11 mouse cellular contexts compared by ENCODE assay signal in the genomic region with DNA sequence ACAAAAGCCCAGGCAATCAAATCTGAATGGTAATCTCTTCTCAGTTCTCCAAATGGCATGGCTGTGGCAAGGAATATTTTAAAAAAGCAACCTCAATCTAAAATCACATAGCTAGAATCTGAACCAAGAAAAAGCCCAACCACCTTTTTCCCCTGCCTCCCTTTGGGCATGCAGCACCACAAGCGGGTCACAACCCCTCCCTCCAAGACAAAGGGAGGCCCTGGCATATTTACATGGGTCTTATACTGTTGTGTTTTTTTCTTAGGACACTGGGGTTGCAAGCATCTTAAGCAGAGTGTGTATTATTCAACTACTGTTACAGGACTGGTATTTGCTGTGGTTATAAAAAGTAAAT. TPM values are rescaled to one million over a fixed set of nuclear protein-coding genes. Genes with fewer than 3 reads are reported as not detected.
DNase-seq lines count a peak whose midpoint lies in the region; ATAC-seq and TF ChIP-seq lines count a peak whose summit lies in the region.
"Had no signal": no experiment of that assay in that cellular context is flagged by ENCODE, and none has a peak within 500 bp of the region (broad histone marks: within the 10 kb centered on the region; RNA-seq: fewer than 3 reads in every experiment).

No protein-coding gene starts in this region.

- ATAC-seq in forebrain, embryonic 14.5 days = no peak
- peak; percentile 31; the same call in 1 of the 2 replicates for ATAC-seq in intestine, embryonic 16.5 days
- no peak for ATAC-seq in midbrain, postnatal 0 days (ENCODE audit: low FRiP score)
- ATAC-seq in granulocyte monocyte progenitor cell, adult 5-6 weeks (replicated peaks; ENCODE audit: poor library complexity, severe bottlenecking) = no peak

- H3K4me1 ChIP-seq in forebrain, embryonic 14.5 days (ENCODE audit: control insufficient read depth, insufficient read depth, low read length) = no peaks in the 10 kb centered on the region
- H3K4me1 ChIP-seq in intestine, embryonic 16.5 days (ENCODE audit: control insufficient read depth, insufficient read depth, low read length) = no peaks in the 10 kb centered on the region
- no peaks in the 10 kb centered on the region for H3K4me1 ChIP-seq in midbrain, postnatal 0 days (ENCODE audit: insufficient read depth, low read length)

- H3K27ac ChIP-seq in forebrain, embryonic 14.5 days (ENCODE audit: low read depth, low read length) = no peak overlapping the region
- peak overlapping the region; percentile 63; the same call in 1 of the 2 replicates for H3K27ac ChIP-seq in intestine, embryonic 16.5 days (ENCODE audit: low read length)
- H3K27ac ChIP-seq in midbrain, postnatal 0 days (ENCODE audit: low read depth, low read length) = peak overlapping the region; percentile 19; the same call in 1 of the 2 replicates

- peak; percentile 16 for DNase-seq in layer of hippocampus, adult 9-11 months
- no peak for DNase-seq in layer of hippocampus, postnatal 14 days (ENCODE audit: low spot score in 2 of 2)
- DNase-seq in forebrain, embryonic 14.5 days (ENCODE audit: low spot score) = peak; percentile 64
- peak; percentile 71 for DNase-seq in midbrain, postnatal 0 days (ENCODE audit: low spot score)
- no peak for DNase-seq in thymus, adult 18-20 months
- no peak for DNase-seq in ovary, postnatal 36 days (ENCODE audit: low spot score)

- no peaks in the 10 kb centered on the region for H3K9me3 ChIP-seq in forebrain, embryonic 14.5 days (replicated peaks; ENCODE audit: control insufficient read depth, low read length)
- no peaks in the 10 kb centered on the region for H3K9me3 ChIP-seq in intestine, embryonic 16.5 days (ENCODE audit: control insufficient read depth, low read length)
- H3K9me3 ChIP-seq in midbrain, postnatal 0 days (ENCODE audit: low read length) = no peaks in the 10 kb centered on the region

- no peak overlapping the region for H3K4me2 ChIP-seq in forebrain, embryonic 14.5 days (ENCODE audit: low read length)
- no peak overlapping the region for H3K4me2 ChIP-seq in intestine, embryonic 16.5 days (ENCODE audit: low read depth, low read length)
- no peak overlapping the region for H3K4me2 ChIP-seq in midbrain, postnatal 0 days (ENCODE audit: low read depth, low read length, poor library complexity, severe bottlenecking)

- no peak for TF ChIP-seq CTCF in midbrain, postnatal 0 days (IDR thresholded peaks at IDR 0.05)

- H3K4me3 ChIP-seq in forebrain, embryonic 14.5 days (ENCODE audit: low read depth, low read length) = no peak overlapping the region
- no peak overlapping the region for H3K4me3 ChIP-seq in intestine, embryonic 16.5 days (ENCODE audit: low read length)
- no peak overlapping the region for H3K4me3 ChIP-seq in midbrain, postnatal 0 days (ENCODE audit: low read depth, low read length)

- 0% methylated on average over 1 of the region's 1 CpGs for WGBS in forebrain, embryonic 14.5 days
- WGBS in intestine, embryonic 16.5 days = 8% methylated on average over 1 of the region's 1 CpGs
- WGBS in midbrain, postnatal 0 days = 18% methylated on average over 1 of the region's 1 CpGs

- H3K9ac ChIP-seq in forebrain, embryonic 14.5 days (ENCODE audit: low read length) = no peak overlapping the region
- no peak overlapping the region for H3K9ac ChIP-seq in intestine, embryonic 16.5 days (ENCODE audit: low read depth, low read length)
- H3K9ac ChIP-seq in midbrain, postnatal 0 days (replicated peaks; ENCODE audit: low read length, poor library complexity, severe bottlenecking) = no peak overlapping the region

- no peaks in the 10 kb centered on the region for H3K27me3 ChIP-seq in forebrain, embryonic 14.5 days (replicated peaks; ENCODE audit: control insufficient read depth, insufficient read depth, low read length)
- no peaks in the 10 kb centered on the region for H3K27me3 ChIP-seq in intestine, embryonic 16.5 days (replicated peaks; ENCODE audit: control insufficient read depth, insufficient read depth, low read length)
- no peaks in the 10 kb centered on the region for H3K27me3 ChIP-seq in midbrain, postnatal 0 days (ENCODE audit: insufficient read depth, low read length)
- H3K27me3 ChIP-seq: Patski had no signal

- H3K36me3 ChIP-seq in forebrain, embryonic 14.5 days (ENCODE audit: control insufficient read depth, insufficient read depth, low read length) = peaks cover 51% of the 10 kb centered on the region
- peaks cover 30% of the 10 kb centered on the region for H3K36me3 ChIP-seq in intestine, embryonic 16.5 days (ENCODE audit: control insufficient read depth, insufficient read depth, low read length)
- peaks cover 38% of the 10 kb centered on the region for H3K36me3 ChIP-seq in midbrain, postnatal 0 days (ENCODE audit: insufficient read depth, low read length)

RNA-seq across cellular contexts. Expression of gene Wsb1, which starts 16.1 kb away (rescaled TPM):
- 10 to 100 TPM; 68.9 to 83.3 TPM for total RNA-seq in layer of hippocampus, postnatal 14 days (2021)
- polyA plus RNA-seq in forebrain, embryonic 14.5 days (2014; fragmentation: Nextera tagmentation; extraction: Ambion mirVana) = 498 and 501 TPM in 2 replicates
- polyA plus RNA-seq in intestine, embryonic 16.5 days (2015; fragmentation: Nextera tagmentation; extraction: Ambion mirVana) = 149 and 158 TPM in 2 replicates
- total RNA-seq in midbrain, postnatal 0 days (2014; rRNA removed) = 230 and 291 TPM in 2 replicates
- 227 and 257 TPM in 2 replicates for polyA plus RNA-seq in midbrain, postnatal 0 days (2015; fragmentation: Nextera tagmentation; extraction: Ambion mirVana)
- total RNA-seq in granulocyte monocyte progenitor cell, adult 5-6 weeks (2014; fragmentation: Nextera tagmentation) = 123 and 152 TPM in 2 replicates
- total RNA-seq in granulocyte monocyte progenitor cell, adult 5-6 weeks (2017) = 153 and 170 TPM in 2 replicates

RNA-seq across cellular contexts. Expression of gene Gm9964, which starts 58.3 kb away (rescaled TPM):
- total RNA-seq in layer of hippocampus, postnatal 14 days (2021) = under 1 TPM; 0.57 to 0.81 TPM
- not detected in 2 replicates for polyA plus RNA-seq in forebrain, embryonic 14.5 days (2014; fragmentation: Nextera tagmentation; extraction: Ambion mirVana)
- not detected in 2 replicates for polyA plus RNA-seq in intestine, embryonic 16.5 days (2015; fragmentation: Nextera tagmentation; extraction: Ambion mirVana)
- total RNA-seq in midbrain, postnatal 0 days (2014; rRNA removed) = not detected in 2 replicates
- 0.22 TPM in 1 of 2 replicates, not detected in the other for polyA plus RNA-seq in midbrain, postnatal 0 days (2015; fragmentation: Nextera tagmentation; extraction: Ambion mirVana)
- total RNA-seq in granulocyte monocyte progenitor cell, adult 5-6 weeks (2014; fragmentation: Nextera tagmentation) = not detected in 2 replicates
- not detected in 2 replicates for total RNA-seq in granulocyte monocyte progenitor cell, adult 5-6 weeks (2017)
- total RNA-seq: heart, adult 18-20 months had no signal
- polyA plus RNA-seq: neural tube, embryonic 11.5 days; Patski had no signal

Comparison
In these comparisons a context has a peak if more than half of its experiments do, and no peak if none do; other contexts are left out.
1. DNase-seq: peak in layer of hippocampus, adult 9-11 months (single experiment), forebrain, embryonic 14.5 days (single experiment) and midbrain, postnatal 0 days (single experiment); none in layer of hippocampus, postnatal 14 days (0 of 2), thymus, adult 18-20 months (0 of 2) and ovary, postnatal 36 days (single experiment).